Mouse (Mus musculus): ENCODE results near the gene Zmynd8.

- TF ChIP-seq EP300 (IDR thresholded peaks at IDR 0.05; ENCODE audit: low read depth in 1 of 2, low read length in 2 of 2), result no peak
- TF ChIP-seq BHLHE40 (IDR thresholded peaks at IDR 0.05; ENCODE audit: borderline replicate concordance, low read depth, low read length), result no peak
- TF ChIP-seq CTCF (IDR thresholded peaks at IDR 0.05 in 2 of 3, conservative IDR thresholded peaks at IDR 0.05 in 1 of 3; ENCODE audit: control insufficient read depth in 1 of 3, insufficient read depth in 1 of 3, low read depth in 2 of 3, low read length in 3 of 3, poor library complexity in 1 of 3, severe bottlenecking in 1 of 3), result no peak
- TF ChIP-seq MXI1 (IDR thresholded peaks at IDR 0.05; ENCODE audit: low read depth, low read length), result no peak
These were observed 2.2 kb upstream of the Zmynd8 start for GRCm38 (mm10) chr2:165901127-165901384.

All from MEL (cell line).